Mouse (Mus musculus) naive thymus-derived CD4-positive, alpha-beta T cell, adult 2 months (primary cell): ENCODE data around the gene Snap25.

Source experiments
- DNase-seq: peaks from one replicate; pipeline ENCODE4 v3.0.0-alpha.2; 2011; ENCODE audit warnings: low read depth

The Snap25 gene

DNA sequence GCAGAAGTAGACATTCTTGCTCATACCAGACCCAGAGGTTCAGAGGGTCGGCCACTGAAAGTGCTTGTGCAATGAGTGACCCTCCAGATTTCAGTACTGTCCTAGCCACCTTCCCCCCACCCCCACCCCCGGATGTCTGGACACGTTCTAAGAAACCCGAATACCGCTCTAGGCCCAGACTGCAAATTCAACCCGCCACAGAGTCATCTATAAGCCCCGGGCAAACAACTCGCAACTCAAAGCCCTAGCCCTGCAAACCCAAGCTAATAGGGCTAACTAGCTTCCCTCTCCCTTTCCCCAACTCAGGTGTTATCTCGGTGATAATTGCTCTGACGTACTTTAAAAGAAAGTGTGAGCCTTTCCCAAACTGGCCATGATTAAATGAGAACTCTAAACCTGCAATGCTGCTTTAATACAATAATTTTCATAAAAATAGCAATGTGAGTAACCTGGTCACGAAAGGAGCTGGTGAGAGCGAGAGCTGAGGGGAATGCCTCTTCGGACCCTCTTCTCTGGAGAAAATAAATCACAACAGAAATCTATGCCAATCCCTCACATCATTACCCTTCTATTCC, 725 bp upstream of the Snap25 start:
- DNase-seq, result no peak

DNA sequence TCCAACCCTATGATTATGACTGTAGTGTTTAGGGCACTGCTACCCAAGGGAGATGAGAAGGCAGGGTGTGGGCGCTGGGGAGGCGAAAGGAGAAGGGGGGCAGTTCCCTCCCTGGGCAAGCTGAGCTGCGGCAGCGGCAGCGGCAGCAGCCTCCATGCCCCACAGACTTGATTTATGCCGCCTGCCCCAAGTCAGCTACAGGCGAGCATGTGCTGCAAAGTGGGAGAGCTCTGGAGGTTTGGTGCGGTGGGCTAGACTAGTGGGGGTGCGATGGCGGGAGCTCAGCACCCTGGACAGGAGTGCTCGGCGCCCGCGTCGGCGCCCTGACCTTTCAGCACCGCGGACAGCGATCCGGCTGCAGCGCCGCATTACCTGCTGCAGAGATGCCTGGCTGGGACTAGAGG, 757 bp downstream of the Snap25 start:
- no peak for DNase-seq

DNA sequence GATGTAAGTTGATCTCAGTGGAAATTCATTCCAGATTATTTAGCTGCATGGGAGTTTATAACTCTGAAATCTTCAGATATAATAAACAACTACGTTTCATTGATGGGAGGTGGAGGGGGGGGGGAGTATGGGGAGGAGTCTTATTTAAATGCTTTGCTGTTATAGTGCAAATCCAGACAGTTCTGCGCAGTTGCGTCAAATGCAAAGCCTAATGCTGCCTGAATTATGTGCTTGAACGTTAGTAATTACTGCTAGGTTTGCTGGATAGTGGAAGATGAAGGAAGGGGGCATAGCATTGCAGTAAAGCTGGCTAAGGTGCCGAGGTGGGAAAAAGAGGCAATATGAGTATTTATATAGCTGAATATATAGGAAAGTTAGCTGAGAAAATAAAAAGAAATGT, 2.3 kb downstream of the Snap25 start:
- DNase-seq, result no peak

DNA sequence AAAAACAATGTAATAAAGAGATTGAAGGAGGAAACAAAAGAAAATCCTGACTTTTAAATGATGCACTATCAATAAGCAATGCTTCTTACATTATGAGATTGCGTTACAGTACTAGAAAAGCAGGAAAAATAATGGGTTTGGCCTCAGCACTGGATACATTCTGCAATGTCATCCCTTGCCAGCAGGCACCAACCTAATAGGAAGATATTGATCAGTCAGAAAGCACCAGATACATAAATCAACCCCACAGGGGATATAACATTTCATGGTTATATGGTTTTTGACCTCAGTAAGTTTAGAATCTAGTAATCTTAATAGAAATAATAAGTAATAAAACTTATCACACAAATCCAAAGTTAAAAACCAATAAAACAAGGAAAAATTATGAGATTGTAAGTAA, 3.1 kb downstream of the Snap25 start:
- DNase-seq, result no peak

DNA sequence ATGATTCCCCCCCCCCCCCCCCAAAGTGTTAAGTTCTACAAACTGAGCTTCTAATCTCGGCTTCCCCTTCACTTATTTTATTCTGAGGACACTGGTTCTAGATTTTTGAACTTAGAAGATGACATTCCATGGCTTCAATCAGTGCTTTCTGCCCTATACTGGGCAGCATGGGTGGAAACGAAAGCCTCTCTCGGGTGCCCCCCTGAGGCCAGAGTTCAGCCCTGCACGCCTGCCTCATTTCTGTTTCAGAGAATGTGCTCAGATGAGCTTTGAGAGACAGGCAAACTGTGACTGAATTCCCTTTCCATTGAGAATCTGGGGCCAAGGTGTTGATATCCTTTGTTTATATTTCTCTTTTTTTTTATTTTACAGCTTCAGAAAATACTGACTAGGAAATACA, 7.0 kb downstream of the Snap25 start:
- DNase-seq, result no peak

DNA sequence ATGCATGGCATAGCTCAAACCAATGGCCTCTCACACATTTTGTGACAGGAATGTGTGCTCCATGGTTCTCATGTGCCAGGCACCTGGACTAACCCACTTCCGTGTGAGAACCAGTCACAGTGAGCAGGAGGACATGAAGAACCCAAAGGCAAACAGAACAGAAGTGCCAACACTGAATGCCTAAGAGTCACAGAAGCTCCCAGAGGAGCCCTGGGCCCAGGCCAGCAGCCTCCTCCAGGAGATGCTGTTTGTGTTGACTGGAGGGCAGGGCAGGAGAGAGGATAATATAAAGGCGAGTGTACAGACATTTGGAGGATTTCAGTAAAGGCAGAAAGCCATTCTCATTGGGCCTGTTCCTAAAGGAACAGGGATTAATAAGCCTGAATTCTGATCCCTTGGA, 25.0 kb downstream of the Snap25 start:
- DNase-seq, result no peak

DNA sequence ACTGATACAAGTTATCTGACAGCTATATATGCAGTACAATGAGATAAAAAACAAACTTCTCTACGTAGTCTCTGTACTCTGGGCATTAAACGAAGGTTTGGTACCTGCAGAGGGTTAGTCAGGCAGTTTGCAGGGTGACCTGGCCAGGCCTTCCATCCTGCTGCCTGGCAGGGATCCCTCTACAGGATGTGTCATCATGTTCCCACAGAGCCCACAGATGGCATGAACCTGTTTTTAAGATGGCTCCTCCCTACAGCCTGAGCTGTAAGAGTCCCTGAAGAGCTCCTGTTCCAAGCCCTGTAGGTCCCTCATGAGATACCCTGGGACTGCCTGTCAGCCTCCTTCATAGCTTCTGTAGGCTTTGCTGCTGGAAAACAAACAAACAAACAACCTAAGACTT, 29.0 kb downstream of the Snap25 start:
- no peak for DNase-seq

DNA sequence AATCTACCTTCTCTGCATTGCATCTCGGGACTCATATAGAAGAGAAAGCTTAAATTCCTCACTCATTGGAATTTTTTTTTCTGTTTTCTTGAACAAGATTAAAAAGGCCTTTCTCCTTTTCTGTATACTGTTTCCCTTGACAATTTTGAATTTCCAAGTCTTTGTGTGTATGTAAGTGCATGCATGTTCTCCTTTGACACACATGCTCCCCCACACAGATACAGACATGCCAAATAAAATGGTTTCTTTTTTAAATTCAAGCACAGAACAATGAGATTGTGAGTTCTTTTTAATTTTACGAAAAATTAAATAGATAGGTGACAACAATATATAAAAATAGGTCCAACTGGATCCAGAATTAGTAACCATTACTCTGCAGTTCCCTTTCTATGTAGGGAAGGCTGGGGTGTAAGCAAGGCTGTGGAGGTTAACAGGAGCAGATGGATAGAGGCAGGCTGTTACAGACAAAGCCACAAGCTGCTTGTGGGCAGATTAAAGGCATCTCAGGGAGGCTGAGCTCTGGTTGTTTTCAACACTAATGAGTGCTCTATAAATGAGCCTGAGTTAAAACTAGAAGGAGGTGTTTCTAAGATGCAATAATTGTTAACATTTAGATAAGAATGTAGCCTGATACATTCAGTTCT, 31.6 kb downstream of the Snap25 start:
- no peak for DNase-seq

DNA sequence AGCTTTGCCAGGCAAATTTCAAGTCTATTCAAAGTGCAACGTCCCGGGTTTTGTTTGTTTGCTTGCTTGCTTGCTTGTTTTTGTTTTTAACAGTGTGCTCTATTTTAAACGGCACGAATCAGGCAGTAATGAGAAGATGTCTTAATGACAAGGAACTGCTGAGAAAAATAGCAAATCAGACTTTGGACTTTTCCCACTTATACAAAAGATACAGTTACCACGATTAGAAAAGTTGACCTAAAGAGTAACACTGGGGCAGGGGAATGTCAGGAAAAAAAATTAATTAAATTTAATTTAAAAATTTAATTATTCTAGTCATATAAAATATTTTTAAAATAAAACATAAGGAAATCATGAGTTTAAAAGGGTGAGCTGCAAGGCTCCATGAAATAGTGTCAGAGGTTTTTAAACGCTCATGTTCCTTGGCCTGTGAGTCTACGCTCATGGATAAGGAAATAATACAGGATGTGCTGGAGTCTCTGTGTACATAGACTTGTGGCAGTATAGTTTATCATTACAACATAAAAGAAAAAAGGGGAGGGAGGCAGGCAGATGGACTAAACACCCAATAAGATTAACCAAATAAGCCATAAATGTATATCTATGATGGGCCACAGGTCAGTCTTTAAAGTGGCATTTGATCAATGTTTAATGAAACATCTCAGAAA, 32.2 kb downstream of the Snap25 start:
- no peak for DNase-seq

DNA sequence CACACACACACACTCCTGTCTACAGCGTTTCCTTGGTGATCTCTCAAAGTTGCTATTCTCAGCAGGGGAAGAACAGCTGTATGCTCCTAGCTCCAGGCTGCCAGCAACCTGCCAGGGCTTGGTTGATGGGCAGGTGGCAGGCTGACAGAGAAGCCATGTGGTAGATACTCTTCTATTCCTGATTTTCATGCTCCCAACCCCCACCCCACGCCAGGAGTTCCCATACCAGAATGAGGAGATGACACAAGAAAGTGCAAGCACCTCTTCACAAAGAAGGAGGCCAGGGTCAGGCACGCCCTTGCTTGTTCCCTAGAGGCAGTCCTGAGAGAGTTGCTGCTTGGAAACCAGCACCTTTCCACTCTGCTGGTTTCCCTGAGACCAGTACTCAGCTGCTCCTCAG, 40.4 kb downstream of the Snap25 start:
- DNase-seq, result no peak

DNA sequence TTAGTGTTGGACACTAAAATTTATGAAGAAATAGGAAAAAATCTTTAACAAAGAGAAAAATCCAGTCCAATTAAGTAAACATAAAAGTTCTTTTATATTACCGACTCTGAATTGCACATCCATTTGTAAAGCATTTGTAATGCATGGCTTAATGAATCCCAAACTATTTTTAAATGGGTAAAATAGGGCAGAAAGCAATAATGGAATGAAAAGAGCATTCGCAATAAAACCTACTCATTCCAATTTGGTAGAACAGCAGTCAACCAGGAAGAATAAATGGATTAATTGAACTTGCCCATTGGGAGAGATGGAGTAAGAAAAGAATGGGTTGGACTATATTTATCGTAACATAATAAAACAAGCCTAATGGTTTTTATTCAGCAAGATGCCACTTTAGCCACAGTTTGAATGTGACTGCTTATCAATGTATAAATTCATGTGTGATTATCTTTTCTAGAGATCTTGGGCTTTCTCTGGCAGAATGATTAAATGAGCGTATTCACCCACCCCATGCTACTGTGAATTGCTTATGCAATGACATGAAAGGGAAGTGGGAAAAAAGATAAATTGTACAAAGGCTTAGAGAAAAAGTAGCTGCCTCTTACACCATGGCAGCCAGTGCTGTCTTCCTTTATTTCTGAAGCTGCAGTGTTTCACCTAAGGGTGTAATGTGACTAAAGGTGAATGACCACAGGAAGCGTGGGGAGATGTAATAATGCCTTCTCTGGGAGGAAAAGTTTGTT, 45.7 kb downstream of the Snap25 start:
- DNase-seq, result no peak

DNA sequence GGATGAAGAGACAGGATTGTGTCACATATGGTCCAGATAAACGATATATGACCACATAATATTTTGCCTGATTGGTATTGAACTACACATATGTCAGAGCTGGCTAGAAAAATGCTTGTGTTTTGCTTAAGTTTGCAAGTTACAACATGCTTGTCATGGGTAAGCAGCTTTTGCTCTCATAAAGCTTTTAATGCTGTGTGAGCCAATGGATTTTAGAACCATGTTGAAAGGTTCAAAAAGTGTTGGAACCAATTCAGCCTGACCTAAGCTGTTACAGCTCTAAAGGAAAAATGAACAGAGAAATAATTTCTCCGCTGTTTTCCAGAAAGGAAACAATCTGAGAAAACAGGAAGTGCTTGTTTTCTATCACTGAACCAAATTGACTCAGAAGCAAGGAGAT, 64.9 kb downstream of the Snap25 start:
- no peak for DNase-seq

DNA sequence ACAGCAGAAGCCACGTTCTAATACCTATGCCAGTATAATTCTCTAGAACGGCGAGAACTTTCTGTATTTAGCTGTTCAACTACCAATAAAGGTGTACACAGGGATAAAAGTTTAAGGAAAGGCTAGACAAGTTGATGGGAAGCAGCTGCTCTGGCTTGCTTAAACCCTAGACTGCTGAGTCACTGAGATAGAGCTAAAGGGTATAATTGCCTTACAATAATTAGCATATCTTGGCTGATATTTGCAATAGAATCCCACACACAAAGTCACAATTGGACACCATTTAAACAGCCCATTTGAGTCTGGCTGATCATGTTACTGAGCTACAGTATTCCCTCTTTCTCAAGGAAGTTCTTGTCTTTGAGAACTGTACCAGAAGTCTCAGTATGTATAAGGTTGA, 65.4 kb downstream of the Snap25 start:
- no peak for DNase-seq

DNA sequence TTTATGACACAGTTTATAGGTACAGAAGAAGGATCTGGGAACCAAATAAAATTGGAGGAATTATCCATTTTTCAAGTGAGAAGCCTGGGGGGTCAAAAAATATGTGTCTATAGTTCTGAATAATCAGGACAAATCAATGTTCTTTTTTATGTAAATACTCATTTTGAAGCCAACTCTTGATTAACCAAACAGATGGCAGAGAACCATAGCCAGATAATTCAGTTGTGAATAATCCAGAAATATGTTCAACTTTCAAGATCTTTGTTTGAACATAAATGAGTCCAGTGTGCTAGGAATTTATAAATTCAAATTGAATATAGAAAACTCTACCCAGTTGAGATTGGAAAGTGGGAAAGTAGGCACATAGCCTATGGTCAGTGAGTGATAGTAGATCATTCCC, 67.0 kb downstream of the Snap25 start:
- DNase-seq, result no peak

DNA sequence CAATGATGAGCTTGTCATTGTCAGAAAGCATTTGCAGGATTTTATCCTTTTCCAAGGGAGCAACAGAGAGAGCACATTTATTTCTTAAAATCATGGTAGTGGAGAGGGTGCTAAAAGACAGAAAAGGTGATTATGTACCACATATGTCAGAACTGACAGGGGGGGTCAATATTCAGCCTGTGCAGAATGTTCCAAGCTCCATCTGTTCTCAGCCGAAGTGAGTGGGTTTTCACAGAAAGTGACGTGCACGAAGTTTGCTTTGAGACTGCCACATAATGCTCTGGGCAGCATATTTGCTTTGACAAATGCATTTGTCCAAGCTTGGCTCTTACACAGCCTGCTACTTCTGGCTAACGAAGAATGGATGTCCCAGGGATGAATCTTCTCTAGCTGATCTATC, 71.1 kb downstream of the Snap25 start:
- DNase-seq, result no peak

DNA sequence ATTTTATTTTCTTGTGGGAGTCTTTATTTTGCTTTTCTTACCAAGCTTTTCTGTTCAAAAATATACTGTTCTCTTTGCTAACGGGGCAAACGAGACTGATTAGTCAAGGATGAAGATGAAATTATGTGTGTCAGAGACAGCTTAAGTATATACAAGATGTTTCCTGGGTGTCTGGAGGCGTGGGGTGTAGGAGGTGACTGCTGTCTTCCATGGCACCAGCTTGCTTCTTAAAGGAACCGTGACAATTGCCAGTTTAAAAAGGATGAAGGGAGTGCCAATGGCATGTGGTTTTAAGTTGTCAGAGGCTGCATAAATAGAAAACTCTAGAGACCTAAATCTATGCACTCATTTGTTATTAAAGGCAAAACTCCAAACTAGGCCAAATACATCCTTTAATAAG, 75.1 kb downstream of the Snap25 start:
- no peak for DNase-seq

DNA sequence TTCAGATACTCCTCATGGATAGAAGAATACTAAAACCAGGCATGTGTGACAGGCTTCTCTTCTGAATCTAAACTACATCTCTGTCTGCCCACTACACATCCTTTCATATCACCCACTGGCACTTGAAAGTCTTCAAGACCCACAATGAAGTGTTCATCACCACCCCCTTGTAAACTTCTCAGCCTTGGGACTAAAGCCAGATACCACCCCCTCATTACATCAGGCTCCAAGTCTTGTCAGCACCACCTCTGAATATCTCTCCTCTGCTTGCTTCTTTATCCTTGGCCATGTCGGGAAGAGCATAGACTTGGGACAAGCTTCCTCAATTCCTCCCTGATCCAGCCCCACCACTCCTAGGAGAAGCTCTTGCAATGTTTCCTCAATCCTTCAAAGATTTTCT, 83.3 kb downstream of the Snap25 start:
- DNase-seq, result no peak

DNA sequence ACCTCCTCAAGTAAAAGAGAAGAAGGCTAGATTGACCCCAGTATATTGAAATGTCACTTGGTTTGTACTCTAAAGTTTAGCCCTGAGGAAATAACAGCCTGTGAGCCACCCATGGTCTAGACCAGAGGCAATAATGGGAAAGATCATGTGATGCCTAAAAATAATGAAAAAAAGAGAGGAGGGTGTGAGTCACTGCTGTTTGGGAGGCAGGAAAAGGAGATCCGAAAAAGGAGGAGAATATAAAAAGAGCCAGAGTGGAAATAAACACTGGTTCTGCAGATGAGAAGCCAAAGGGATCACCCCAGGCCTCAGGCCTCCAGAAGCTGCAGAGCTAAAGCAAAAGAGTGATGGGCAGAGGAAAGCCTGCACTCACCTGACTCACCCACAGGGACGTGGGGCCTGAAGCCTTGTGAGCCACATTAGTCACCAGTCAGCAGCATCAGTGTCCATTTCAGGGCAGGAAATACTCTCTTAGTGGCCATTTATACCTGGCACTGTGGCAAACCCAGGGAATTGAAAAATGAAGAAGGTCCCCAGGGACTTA, 85.7 kb downstream of the Snap25 start:
- DNase-seq, result no peak

DNA sequence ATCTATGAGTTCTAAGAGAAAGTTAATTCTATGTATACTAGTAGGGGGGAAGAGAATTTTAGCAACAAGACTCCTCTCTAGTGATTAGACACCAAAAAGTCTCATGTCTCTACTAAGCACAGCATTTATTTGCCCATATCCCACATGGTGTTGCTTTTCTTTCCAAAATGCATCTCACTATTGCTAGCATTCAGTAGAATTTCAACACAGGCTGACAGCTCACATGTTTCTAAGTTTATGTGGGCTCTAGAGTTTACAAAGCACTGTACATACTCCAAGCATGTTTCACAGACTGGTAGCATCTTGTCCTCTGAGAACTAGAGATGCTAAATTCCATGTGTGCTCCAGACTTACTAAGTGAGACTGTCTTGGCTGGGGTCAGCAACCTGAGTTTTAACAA, 87.8 kb downstream of the Snap25 start:
- DNase-seq, result no peak

DNA sequence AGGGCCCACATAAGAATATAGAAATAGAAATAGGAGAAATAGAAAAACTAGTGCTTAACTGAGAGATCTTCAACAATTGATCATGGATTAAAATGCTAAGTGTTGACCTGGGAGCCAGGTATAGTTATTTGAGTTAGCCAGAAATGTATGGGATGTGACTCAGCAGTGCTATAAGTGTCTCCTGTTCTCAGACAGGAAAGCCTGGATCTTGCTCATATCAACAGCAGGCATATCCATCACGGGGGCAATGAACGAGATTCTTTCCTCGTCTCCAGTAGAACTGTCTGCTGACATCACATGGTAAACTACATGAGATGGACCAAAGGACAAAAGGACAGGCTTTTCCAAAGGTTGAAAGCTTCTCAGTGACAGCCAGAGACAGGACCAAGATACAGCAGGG, 88.8 kb downstream of the Snap25 start:
- no peak for DNase-seq

DNA sequence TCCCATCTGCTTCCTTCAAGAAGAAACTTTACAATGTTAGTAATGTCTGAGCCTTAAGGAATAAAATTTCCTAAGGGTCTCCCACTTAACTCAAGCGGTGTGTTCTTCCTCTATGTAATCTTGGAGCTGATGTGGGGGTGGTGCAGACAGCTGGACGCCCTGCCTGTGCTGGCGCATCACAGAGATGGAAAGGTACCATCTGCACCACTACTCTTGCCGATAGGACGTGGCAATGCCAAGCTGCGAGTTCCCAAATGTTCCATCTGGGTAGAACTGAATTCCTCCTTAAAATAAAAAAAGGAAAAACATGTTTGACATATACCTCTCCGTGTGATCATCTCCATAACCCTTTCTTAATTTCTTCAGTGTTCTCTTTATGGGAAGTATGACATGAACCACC, 89.9 kb downstream of the Snap25 start:
- no peak for DNase-seq

DNA sequence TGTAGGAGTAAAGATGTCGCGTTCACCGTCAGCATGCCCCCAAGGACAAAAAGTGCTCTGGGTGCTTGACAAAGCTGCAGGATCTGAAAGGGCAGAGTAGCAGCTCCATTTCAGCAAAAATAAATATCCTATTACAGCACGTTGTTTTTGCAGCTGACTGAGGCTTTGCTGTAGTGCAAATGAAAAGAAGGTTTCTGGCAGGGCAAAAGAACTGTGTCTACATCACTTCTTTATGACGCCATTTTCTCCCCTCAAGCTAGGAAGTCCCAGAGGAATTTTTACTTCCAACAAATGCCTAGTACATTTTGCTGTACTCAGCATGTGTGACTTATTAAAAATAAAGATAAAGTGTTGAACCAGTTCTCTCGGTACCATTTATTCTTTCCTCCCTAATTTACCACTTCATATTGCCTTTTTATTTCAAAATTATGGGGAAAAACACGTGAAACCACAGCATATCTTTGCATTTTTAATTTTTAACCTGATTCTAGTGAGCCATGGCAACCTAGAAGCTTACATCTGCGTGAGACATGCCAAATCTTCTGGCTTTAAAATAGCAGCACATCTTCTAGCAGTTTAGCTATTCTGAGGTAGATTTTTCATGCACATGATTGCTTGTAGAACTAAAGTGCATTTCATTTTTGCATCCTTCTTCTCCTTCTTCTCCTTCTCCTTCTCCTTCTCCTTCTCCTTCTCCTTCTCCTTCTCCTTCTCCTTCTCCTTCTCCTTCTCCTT, 94.9 kb downstream of the Snap25 start:
- no peak for DNase-seq
